Mouse (Mus musculus) brown adipose tissue, adult 24 weeks (tissue): ENCODE measurements around the gene Ceacam16. TPM values are rescaled to one million over a fixed set of nuclear protein-coding genes. Genes with fewer than 3 reads are reported as not detected.

ENCODE experiments used
- H3K27ac ChIP-seq: fragments of 200-500 bp; replicated peaks from 2 replicates; pipeline ENCODE4 v1.5.1; 2012; ENCODE audit warnings: low read depth, mild to moderate bottlenecking, low read length
- H3K4me1 ChIP-seq: fragments of 200-500 bp; 2 replicates; pipeline ENCODE4 v1.6.1; 2012; ENCODE audit warnings: low read length, mixed read lengths; ENCODE audit not compliant: control insufficient read depth, insufficient read depth, insufficient read length
- H3K4me3 ChIP-seq: fragments of 200-500 bp; 2 replicates; pipeline ENCODE4 v1.5.1; 2012; ENCODE audit warnings: low read depth, mild to moderate bottlenecking, low read length, moderate library complexity; ENCODE audit not compliant: insufficient read depth
- polyA plus RNA-seq: library from polyadenylated mRNA; stranded (reverse); fragments of >200 nt; gene quantifications from 2 replicates; pipeline ENCODE4 v1.2.4, GENCODE M21; 2012; ENCODE audit not compliant: missing spikeins, insufficient read depth, insufficient read length

The Ceacam16 gene
- polyA plus RNA-seq, 1 experiment, result not detected

DNA sequence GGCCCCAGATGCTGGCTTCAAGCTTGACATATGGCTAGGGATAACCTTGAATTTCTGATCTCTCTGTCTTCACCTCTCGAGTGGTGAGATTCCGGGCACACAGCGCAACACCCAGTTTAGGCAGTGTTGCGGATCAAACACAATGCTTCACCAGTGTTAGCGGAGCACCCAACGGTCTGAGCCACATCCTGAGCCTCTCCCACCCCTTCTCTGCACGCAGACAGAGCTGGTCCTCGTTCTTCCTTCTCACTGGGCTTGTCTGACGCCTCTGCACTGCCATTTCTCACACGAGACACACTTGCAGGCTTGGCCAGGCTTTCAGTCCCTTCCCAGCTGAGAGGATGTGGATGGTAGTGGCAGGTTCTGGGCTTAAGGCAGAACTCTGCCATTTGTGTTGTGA, 1.4 kb downstream of the Ceacam16 start:
- no peak overlapping the region for H3K27ac ChIP-seq
- H3K4me1 ChIP-seq, result peaks cover 9% of the 10 kb centered on the region
- H3K4me3 ChIP-seq, result no peak overlapping the region

- Histone ChIP-seq H3K4me1 (no peaks in the 10 kb centered on the region), H3K27ac (no peak overlapping the region), H3K4me3 (no peak overlapping the region)
Measured at GRCm38 (mm10) chr7:19856283-19856682, 4.8 kb downstream of the Ceacam16 start.

- H3K27ac ChIP-seq, result no peak overlapping the region
- no peak overlapping the region for H3K4me3 ChIP-seq
- no peaks in the 10 kb centered on the region for H3K4me1 ChIP-seq
Measured at GRCm38 (mm10) chr7:19855663-19856062, 5.4 kb downstream of the Ceacam16 start.

- no peak overlapping the region for H3K4me3 ChIP-seq
- 0 out of 2 replicates have a peak, but pooled peaks cover under 1% of the 10 kb centered on the region for H3K4me1 ChIP-seq
- H3K27ac ChIP-seq, result no peak overlapping the region
Measured at GRCm38 (mm10) chr7:19853526-19853925, 7.6 kb downstream of the Ceacam16 start.

GRCm38 (mm10) chr7:19851858-19852570, 9.1 kb downstream of the Ceacam16 start, which contains the start of gene Gm19345:
Gene Gm19345, plus strand, starts transcription at chr7:19852003.
- Histone ChIP-seq H3K4me1 (peaks cover 6% of the 10 kb centered on the region; the same call in 1 of the 2 replicates), H3K27ac (no peak within 1 kb of the TSS), H3K4me3 (no peak within 1 kb of the TSS)

DNA sequence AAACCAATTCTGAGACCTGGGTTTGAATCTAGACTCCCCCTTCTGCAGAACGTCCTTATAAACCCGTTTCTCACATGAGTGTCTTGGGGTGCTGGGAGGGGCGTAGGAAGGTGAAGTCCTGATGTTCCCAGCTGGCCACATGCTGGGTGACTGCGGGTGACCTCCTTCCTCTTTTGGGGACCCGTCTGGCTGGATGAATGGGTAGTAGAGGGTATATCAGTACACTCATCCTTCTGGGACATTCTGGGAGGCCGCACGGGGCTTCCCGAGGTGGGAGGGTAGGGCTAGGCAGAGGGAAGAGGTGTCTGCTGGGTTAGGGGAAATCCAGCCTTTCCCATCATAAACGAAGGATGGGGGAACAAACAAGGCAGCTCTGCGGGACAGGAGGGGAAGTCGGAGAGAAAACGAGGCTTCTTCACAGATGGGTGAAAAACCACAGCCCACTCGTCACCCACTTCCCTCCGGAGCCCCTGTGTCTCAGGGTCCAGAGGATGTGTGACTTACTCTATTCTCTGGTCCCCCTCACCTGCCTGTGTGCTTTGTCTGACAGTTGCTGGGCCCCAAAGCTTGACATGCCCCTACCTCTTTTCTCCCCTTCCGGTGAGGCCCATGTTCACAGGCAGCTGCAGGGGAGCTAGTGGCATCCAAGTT, 16.5 kb downstream of the Ceacam16 start:
- H3K27ac ChIP-seq, result no peak overlapping the region

GRCm38 (mm10) chr7:19843561-19843960, 17.5 kb downstream of the Ceacam16 start:
- H3K4me3 ChIP-seq, result 0 out of 2 replicates have a peak overlapping the region, but pooled peaks have one; percentile 9
- H3K4me1 ChIP-seq, result peaks cover 5% of the 10 kb centered on the region; the same call in 1 of the 2 replicates
- no peak overlapping the region for H3K27ac ChIP-seq

More for the DNA sequence above, 16.5 kb downstream of the Ceacam16 start:
- H3K4me3 ChIP-seq, result no peak overlapping the region
- peaks cover 6% of the 10 kb centered on the region; the same call in 1 of the 2 replicates for H3K4me1 ChIP-seq

DNA sequence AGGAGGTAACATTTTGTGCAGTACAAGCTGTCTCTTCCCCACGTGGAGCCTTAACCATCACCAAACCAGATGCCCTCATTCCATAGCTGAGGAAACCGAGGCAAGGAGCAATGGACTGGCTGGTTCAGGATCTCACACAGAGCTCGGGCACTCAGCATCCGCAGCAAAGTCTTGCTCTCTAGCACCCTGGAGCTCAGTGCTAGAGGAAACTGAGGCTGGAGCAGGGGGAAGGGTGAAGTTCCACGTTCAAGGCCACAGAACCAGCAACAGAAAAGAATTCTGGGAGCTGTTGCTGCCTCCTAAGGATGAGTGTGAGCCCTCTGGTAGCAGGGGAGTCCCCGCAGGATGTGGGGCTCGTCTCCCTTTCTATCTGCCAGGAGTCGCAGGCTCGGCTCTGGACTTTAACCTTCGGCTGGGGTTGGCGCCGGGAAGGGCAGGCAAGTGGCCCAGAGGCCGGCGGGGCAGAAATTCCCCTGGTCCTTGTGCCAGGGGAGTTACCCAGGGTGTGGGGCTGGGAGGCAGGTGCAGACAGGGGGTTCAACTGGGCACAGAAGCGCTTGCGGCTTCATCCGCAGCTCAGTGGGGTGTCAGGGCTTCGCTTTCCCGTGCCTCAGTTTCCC, 18.1 kb downstream of the Ceacam16 start:
- Histone ChIP-seq H3K4me3 (no peak overlapping the region), H3K27ac (no peak overlapping the region), H3K4me1 (peaks cover 3% of the 10 kb centered on the region; the same call in 1 of the 2 replicates)

DNA sequence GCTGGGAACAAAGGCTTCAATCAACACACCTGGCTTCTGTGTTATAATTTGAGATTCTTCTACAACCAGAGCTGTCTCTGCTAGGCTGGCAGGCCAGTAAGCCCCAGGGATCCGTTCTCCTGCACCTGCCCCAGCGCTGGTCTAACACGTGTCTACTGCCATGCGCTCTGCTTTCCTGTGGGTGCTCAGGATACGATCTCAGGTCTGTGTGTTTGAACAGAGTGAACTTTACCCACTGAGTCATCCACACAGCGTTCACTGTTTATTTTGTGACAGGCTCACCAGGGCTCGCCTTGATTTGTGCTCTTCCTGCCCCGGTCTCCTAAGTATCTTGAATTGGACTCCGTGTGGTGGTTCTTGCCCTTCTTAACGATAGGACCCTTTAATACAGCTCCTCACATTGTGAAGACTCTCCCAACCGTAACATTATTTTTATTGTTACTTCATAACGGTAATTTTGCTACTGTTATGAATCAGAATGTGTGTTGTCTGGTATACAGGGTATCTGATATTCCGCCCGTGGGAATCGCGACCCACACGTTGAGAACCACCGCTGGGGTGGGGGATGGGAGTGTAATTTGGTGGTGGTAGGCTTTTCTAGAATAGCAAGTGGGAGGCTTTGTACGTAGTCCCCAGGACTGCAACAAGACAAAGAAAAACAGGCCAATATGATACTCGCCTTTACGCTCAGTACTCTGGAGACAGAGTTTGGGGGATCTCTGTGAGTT, 19.2 kb downstream of the Ceacam16 start:
- Histone ChIP-seq H3K4me1 (no peaks in the 10 kb centered on the region), H3K4me3 (no peak overlapping the region), H3K27ac (no peak overlapping the region)

GRCm38 (mm10) chr7:19840936-19841335, 20.2 kb downstream of the Ceacam16 start:
- Histone ChIP-seq H3K4me3 (no peak overlapping the region), H3K4me1 (no peaks in the 10 kb centered on the region), H3K27ac (no peak overlapping the region)

GRCm38 (mm10) chr7:19840371-19840770, 20.7 kb downstream of the Ceacam16 start:
- Histone ChIP-seq H3K4me1 (no peaks in the 10 kb centered on the region), H3K27ac (no peak overlapping the region), H3K4me3 (no peak overlapping the region)

GRCm38 (mm10) chr7:19836843-19837242, 24.3 kb downstream of the Ceacam16 start:
- H3K27ac ChIP-seq, result no peak overlapping the region
- no peaks in the 10 kb centered on the region for H3K4me1 ChIP-seq
- H3K4me3 ChIP-seq, result no peak overlapping the region

GRCm38 (mm10) chr7:19834055-19834454, 27.0 kb downstream of the Ceacam16 start:
- Histone ChIP-seq H3K27ac (no peak overlapping the region), H3K4me3 (no peak overlapping the region)

GRCm38 (mm10) chr7:19831837-19832236, 29.3 kb downstream of the Ceacam16 start:
- Histone ChIP-seq H3K4me3 (no peak overlapping the region), H3K4me1 (peaks cover 10% of the 10 kb centered on the region), H3K27ac (no peak overlapping the region)

More at GRCm38 (mm10) chr7:19834055-19834454, 27.0 kb downstream of the Ceacam16 start:
- peaks cover 10% of the 10 kb centered on the region for H3K4me1 ChIP-seq

- H3K4me1 ChIP-seq, result peaks cover 12% of the 10 kb centered on the region
- no peak overlapping the region for H3K4me3 ChIP-seq
- peak overlapping the region; percentile 21 for H3K27ac ChIP-seq
Measured at GRCm38 (mm10) chr7:19830682-19831156, 30.4 kb downstream of the Ceacam16 start.
